Mouse (Mus musculus): ENCODE data around the gene Rd3l.

DNA sequence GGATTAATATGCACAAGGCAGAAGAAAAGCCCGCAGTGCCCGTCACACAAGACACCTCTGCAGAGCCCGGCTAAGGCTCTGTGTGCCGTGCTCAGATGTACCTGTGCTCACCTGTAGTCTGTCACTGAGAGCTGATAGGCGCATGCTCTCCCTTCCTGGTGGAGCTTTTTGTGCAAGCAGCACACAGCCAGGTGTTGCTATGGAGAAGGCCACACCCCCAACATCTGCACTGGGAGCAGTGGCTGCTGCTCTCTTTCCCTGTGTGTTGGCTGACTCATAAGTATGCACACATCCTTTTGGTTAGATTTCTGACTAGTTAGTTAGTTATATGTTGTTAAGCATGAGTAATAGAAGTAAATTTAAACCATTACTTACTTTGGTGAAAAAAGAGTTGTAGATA lies 11.5 kb upstream of the Rd3l start:
- no peak for TF ChIP-seq CTCF (IDR thresholded peaks at IDR 0.05; ENCODE audit: borderline replicate concordance, insufficient read depth, low read depth, low read length)
- TF ChIP-seq POLR2A (IDR thresholded peaks at IDR 0.05; ENCODE audit: borderline replicate concordance, insufficient read depth, low read length): no peak

Data from cerebellum, adult 2 months (tissue).